Mouse (Mus musculus): ENCODE measurements at regions not wholly inside any gene's neighbourhood (a gene's known extent, or its start where the extent isn't known, plus 50 kb on each side); places are given as distances from the start of the nearest gene placed in this dataset.

- Histone ChIP-seq H3K27ac (ENCODE audit: insufficient read depth, low read depth, low read length) (no peak overlapping the region), H3K4me3 (ENCODE audit: insufficient read depth, low read depth, low read length) (no peak overlapping the region), H3K4me1 (ENCODE audit: control insufficient read depth, insufficient read depth, low read length) (no peaks in the 10 kb centered on the region), H3K36me3 (ENCODE audit: control insufficient read depth, insufficient read depth, low read length) (no peaks in the 10 kb centered on the region), H3K27me3 (replicated peaks; ENCODE audit: control insufficient read depth, insufficient read depth, low read length) (no peaks in the 10 kb centered on the region)
- 88% methylated on average over 9 of the region's 9 CpGs for WGBS
- DNase-seq = no peak
- TF ChIP-seq CTCF (conservative IDR thresholded peaks at IDR 0.05; ENCODE audit: insufficient read depth, insufficient read length, low read depth, low read length) = no peak
- no peak for TF ChIP-seq POLR2A (IDR thresholded peaks at IDR 0.05; ENCODE audit: low read depth, low read length)
Measured at GRCm38 (mm10) chr16:84604272-84604975, 89.5 kb downstream of the A730009L09Rik start.

DNA sequence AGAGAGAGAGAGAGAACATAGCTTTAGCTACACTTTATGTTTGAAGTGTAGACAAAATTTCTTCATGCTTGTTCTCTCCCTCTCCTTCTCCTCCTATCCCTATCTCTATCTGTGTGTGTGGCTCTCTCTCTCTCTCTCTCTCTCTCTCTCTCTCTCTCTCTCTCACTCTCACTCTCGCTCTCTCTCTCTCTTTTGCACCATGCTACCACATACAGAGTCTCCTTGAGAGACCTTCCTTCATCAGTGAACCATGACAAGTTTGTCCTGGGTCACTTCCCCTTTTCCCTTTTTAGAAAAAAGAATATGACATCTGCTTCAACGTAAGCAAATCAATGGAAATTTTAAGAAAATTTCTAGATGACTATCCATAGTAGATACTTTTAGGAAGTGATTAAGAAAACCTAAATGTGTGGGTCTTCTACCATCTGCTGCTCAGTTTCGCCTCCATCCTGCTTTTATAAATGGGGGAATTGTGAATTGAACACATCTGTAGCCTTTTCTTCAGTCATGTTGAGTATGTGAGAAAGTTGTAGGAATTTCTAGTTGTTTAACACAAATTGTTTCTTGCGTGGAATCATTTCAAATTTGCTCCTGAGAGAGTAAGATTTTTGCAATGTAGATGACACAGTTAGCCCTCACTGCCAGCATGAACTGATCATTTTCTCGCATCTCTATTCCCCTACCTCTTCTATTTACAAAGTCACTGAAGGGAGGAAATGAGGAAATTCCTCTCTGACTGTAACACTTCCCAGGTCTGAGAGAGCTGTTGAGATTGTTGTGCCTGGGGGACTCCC lies 91.3 kb downstream of the A730009L09Rik start:
- no peaks in the 10 kb centered on the region for H3K4me1 ChIP-seq (ENCODE audit: control insufficient read depth, insufficient read depth, low read length)
- no peak for TF ChIP-seq POLR2A (IDR thresholded peaks at IDR 0.05; ENCODE audit: low read depth, low read length)
- no peak for TF ChIP-seq CTCF (conservative IDR thresholded peaks at IDR 0.05; ENCODE audit: insufficient read depth, insufficient read length, low read depth, low read length)
- H3K27ac ChIP-seq (ENCODE audit: insufficient read depth, low read depth, low read length) = no peak overlapping the region
- no peaks in the 10 kb centered on the region for H3K27me3 ChIP-seq (replicated peaks; ENCODE audit: control insufficient read depth, insufficient read depth, low read length)
- H3K4me3 ChIP-seq (ENCODE audit: insufficient read depth, low read depth, low read length) = no peak overlapping the region
- H3K36me3 ChIP-seq (ENCODE audit: control insufficient read depth, insufficient read depth, low read length) = no peaks in the 10 kb centered on the region
- 66% methylated on average over 5 of the region's 5 CpGs for WGBS
- no peak for DNase-seq

DNA sequence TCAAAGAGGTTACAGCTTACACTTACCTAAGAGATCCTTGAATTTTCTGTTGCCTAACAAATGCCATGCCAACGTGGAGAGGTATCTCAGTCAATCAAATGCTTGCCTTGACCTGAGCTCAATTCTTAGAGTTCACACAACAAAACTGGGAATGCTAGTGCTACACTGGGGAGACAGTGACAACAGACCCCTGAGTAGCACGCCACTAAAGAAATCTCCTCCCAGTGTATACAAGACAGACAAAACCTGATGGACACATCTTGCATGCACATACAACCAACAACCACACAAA lies 91.8 kb downstream of the A730009L09Rik start:
- TF ChIP-seq POLR2A (IDR thresholded peaks at IDR 0.05; ENCODE audit: low read depth, low read length) (no peak), CTCF (conservative IDR thresholded peaks at IDR 0.05; ENCODE audit: insufficient read depth, insufficient read length, low read depth, low read length) (no peak)
- no peak for DNase-seq
- no peak overlapping the region for H3K4me3 ChIP-seq (ENCODE audit: insufficient read depth, low read depth, low read length)
- 65% methylated on average over 2 of the region's 2 CpGs for WGBS
- no peak overlapping the region for H3K27ac ChIP-seq (ENCODE audit: insufficient read depth, low read depth, low read length)
- no peaks in the 10 kb centered on the region for H3K4me1 ChIP-seq (ENCODE audit: control insufficient read depth, insufficient read depth, low read length)
- H3K36me3 ChIP-seq (ENCODE audit: control insufficient read depth, insufficient read depth, low read length) = no peaks in the 10 kb centered on the region
- H3K27me3 ChIP-seq (replicated peaks; ENCODE audit: control insufficient read depth, insufficient read depth, low read length) = no peaks in the 10 kb centered on the region

- H3K36me3 ChIP-seq (ENCODE audit: control insufficient read depth, insufficient read depth, low read length) = no peaks in the 10 kb centered on the region
- 66% methylated on average over 6 of the region's 6 CpGs for WGBS
- no peak overlapping the region for H3K27ac ChIP-seq (ENCODE audit: insufficient read depth, low read depth, low read length)
- H3K4me3 ChIP-seq (ENCODE audit: insufficient read depth, low read depth, low read length) = no peak overlapping the region
- no peaks in the 10 kb centered on the region for H3K4me1 ChIP-seq (ENCODE audit: control insufficient read depth, insufficient read depth, low read length)
- TF ChIP-seq POLR2A (IDR thresholded peaks at IDR 0.05; ENCODE audit: low read depth, low read length) = no peak
- no peak for TF ChIP-seq CTCF (conservative IDR thresholded peaks at IDR 0.05; ENCODE audit: insufficient read depth, insufficient read length, low read depth, low read length)
- no peak for DNase-seq
- no peaks in the 10 kb centered on the region for H3K27me3 ChIP-seq (replicated peaks; ENCODE audit: control insufficient read depth, insufficient read depth, low read length)
Measured at GRCm38 (mm10) chr16:84607503-84607902, 92.6 kb downstream of the A730009L09Rik start.

DNA sequence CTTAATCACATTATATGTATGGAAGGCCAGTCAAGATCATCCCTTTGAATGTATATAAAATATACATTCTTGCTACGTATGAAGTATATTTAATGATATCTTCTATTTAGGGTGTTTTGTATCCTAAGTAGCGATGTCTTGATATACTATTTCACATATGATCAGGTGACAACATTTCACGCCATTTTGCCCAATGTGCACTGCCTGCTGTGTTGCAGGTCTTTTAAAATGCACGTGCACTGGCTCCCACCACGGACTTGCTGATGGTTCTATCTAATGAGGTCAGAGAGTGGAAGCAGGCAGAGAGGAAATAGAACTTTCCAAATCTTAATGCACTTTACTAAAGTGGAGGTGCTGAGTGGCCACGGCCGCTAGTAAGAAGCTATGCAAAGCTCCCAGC lies 100.8 kb downstream of the A730009L09Rik start:
- WGBS = 89% methylated on average over 7 of the region's 7 CpGs
- H3K27me3 ChIP-seq (replicated peaks; ENCODE audit: control insufficient read depth, insufficient read depth, low read length) = no peaks in the 10 kb centered on the region; the same call in 1 of the 2 replicates
- H3K4me1 ChIP-seq (ENCODE audit: control insufficient read depth, insufficient read depth, low read length) = no peaks in the 10 kb centered on the region
- no peak for DNase-seq
- no peak overlapping the region for H3K27ac ChIP-seq (ENCODE audit: insufficient read depth, low read depth, low read length)
- TF ChIP-seq CTCF (conservative IDR thresholded peaks at IDR 0.05; ENCODE audit: insufficient read depth, insufficient read length, low read depth, low read length) (no peak), POLR2A (IDR thresholded peaks at IDR 0.05; ENCODE audit: low read depth, low read length) (no peak)
- no peak overlapping the region for H3K4me3 ChIP-seq (ENCODE audit: insufficient read depth, low read depth, low read length)
- H3K36me3 ChIP-seq (ENCODE audit: control insufficient read depth, insufficient read depth, low read length) = no peaks in the 10 kb centered on the region

DNA sequence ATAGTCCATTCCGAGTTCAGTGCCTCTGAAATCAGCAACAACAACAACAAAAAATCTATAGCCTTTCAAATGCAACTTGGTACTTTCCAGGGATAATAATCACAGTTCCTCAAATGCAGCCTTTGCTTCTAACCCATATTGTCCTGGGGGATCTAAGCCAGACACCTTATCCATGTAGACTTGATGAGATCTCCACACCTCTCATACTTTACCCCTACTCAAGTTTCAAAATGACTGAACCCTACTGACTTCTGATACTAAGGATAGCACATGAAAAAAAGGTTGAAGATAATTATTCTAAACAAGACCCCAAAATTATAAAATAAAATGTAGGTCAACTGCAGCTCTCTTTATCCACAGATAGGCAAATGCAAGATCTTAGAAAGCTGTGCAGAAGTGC lies 101.2 kb downstream of the A730009L09Rik start:
- WGBS = 76% methylated on average over 1 of the region's 1 CpGs
- H3K4me1 ChIP-seq (ENCODE audit: control insufficient read depth, insufficient read depth, low read length) = no peaks in the 10 kb centered on the region
- TF ChIP-seq CTCF (conservative IDR thresholded peaks at IDR 0.05; ENCODE audit: insufficient read depth, insufficient read length, low read depth, low read length) = no peak
- no peak for TF ChIP-seq POLR2A (IDR thresholded peaks at IDR 0.05; ENCODE audit: low read depth, low read length)

DNA sequence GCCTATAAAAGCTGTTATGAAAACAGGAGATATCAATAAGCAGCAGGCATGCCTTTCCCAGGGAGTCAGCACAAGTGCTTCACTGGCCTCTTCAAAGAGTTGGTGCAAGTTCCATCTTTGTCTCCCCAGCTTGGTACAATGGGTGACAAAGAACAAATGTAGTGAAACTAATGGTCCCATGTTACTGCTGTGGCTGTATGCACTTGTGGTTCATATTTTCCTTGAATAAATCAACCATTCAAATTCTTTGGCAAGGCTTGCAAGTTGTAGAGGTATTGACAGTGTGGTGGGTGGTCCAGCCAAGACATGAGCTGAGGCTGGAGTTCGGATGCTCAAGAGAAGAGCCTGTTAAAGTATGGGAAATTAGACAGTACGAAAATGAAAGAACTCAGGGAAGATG lies 103.5 kb downstream of the A730009L09Rik start:
- Histone ChIP-seq H3K4me3 (ENCODE audit: insufficient read depth, low read depth, low read length) (no peak overlapping the region), H3K4me1 (ENCODE audit: control insufficient read depth, insufficient read depth, low read length) (no peaks in the 10 kb centered on the region), H3K36me3 (ENCODE audit: control insufficient read depth, insufficient read depth, low read length) (no peaks in the 10 kb centered on the region), H3K27me3 (replicated peaks; ENCODE audit: control insufficient read depth, insufficient read depth, low read length) (no peaks in the 10 kb centered on the region; the same call in 1 of the 2 replicates), H3K27ac (ENCODE audit: insufficient read depth, low read depth, low read length) (no peak overlapping the region)
- 82% methylated on average over 2 of the region's 2 CpGs for WGBS
- TF ChIP-seq CTCF (conservative IDR thresholded peaks at IDR 0.05; ENCODE audit: insufficient read depth, insufficient read length, low read depth, low read length) (no peak), POLR2A (IDR thresholded peaks at IDR 0.05; ENCODE audit: low read depth, low read length) (no peak)
- no peak for DNase-seq

More for the DNA sequence above, 101.2 kb downstream of the A730009L09Rik start:
- no peak for DNase-seq
- Histone ChIP-seq H3K27ac (ENCODE audit: insufficient read depth, low read depth, low read length) (no peak overlapping the region), H3K36me3 (ENCODE audit: control insufficient read depth, insufficient read depth, low read length) (no peaks in the 10 kb centered on the region), H3K4me3 (ENCODE audit: insufficient read depth, low read depth, low read length) (no peak overlapping the region), H3K27me3 (replicated peaks; ENCODE audit: control insufficient read depth, insufficient read depth, low read length) (no peaks in the 10 kb centered on the region; the same call in 1 of the 2 replicates)
